Mouse (Mus musculus) E14TG2a.4 (cell line): ENCODE measurements around the gene Abhd16a.
A peak's percentile ranks its signal among the peaks of the same experiment; 100 is the strongest.

Source experiments
- H3K27me3 ChIP-seq: 2 replicates; pipeline ENCODE4 v1.6.1; 2014; ENCODE audit warnings: low read length, control low read depth; ENCODE audit not compliant: insufficient read depth
- H3K36me3 ChIP-seq: 2 replicates; pipeline ENCODE4 v1.6.1; 2014; ENCODE audit warnings: low read length, control low read depth; ENCODE audit not compliant: insufficient read depth
- H3K4me1 ChIP-seq: replicated peaks from 2 replicates; pipeline ENCODE4 v1.6.1; 2014; ENCODE audit warnings: low read depth, low read length, control low read depth
- H3K4me3 ChIP-seq: replicated peaks from 2 replicates; pipeline ENCODE4 v1.5.1; 2014; ENCODE audit warnings: mild to moderate bottlenecking, low read length
- H3K9me3 ChIP-seq: 2 replicates; pipeline ENCODE4 v1.6.1; 2014; ENCODE audit warnings: low read length, control low read depth
- CTCF ChIP-seq: conservative IDR thresholded peaks from 2 replicates; pipeline ENCODE4 v1.5.1; 2014; ENCODE audit warnings: low read length
- NANOG ChIP-seq: IDR thresholded peaks from 2 replicates; pipeline ENCODE4 v1.6.1; 2014; ENCODE audit warnings: borderline replicate concordance, low read length, mixed read lengths
- POU5F1 ChIP-seq: IDR thresholded peaks from 2 replicates; pipeline ENCODE4 v1.6.1; 2014; ENCODE audit warnings: low read length, borderline replicate concordance

The Abhd16a gene

DNA sequence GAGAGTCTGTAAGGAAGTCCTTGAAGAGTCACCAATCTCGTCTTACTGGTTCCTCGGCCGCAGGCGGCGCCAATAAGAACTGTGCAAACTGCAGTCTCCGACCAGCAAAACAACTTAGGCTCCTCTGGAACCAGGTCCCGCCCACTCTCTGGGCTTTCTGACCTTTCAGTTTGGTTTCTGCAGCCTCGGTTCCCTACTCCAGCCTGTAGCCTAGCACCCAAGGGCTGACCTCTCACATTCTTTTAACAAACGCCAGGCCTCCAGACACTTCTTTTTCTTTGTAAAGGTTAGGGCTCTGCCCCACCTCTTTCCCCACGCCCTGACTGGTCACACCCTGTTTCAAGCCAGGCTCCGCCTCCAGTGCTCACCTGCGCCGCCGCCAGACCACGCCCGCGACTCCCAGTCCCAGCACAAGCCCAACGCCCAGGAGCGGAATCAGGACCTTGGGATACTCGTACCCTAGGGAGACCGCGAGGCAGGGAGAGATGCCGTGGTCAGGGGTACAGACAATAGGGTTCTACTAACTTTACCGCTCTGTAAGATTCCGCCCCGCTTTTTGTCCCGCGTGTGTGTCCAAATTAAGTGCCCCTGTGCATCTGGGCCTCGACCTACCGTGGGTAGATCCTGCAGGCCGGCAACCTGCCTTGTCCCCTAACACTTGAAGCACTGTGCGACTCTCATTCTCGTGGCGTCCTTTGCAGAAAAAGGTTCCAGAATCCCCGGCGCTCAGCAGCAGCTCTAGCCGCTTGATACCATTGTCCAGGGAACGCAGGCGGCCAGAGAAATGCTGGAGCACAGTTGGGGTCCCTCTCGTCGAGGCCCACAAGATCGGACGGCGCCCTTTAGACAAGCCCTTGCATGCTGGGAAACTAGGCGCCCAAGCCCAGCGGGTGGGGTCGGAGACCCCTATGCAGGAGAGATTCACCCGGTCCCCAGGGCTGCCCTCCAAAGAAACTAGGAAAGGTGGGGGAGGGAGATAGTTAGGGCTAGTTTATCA is 23.8 kb upstream of the Abhd16a start, which contains the start of gene Ly6g6c:
Gene Ly6g6c, plus strand, starts transcription at position 438 of the 997 bp plus-strand sequence.
- TF ChIP-seq POU5F1 = no peak
- TF ChIP-seq NANOG = no peak
- no peak for TF ChIP-seq CTCF
- H3K4me1 ChIP-seq = peaks cover 89% of the 10 kb centered on the region
- H3K36me3 ChIP-seq = peaks cover 24% of the 10 kb centered on the region
- no peaks in the 10 kb centered on the region for H3K9me3 ChIP-seq
- H3K27me3 ChIP-seq = peaks cover 37% of the 10 kb centered on the region
- H3K4me3 ChIP-seq = peak within 1 kb of the TSS; percentile 76

DNA sequence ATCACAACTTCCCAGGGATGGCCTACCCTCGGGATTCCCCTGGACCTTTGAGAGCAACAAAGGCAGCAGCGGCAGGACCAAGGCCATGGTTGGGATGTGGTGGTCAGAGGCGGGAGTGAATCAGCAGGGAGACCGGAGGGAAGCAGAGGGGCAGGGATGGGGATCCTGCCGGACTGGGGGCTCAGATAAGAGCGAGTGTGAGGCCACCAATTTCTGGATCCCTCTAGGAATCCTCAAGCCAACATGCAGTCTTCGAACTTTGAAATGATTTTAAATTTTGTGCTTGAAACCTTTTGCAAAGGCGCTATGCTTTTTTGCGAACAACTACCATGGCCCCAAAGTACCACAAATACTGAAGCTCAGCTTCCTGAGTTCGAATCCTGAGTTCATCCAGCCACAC is 23.0 kb upstream of the Abhd16a start, which contains the start of gene Mpig6b:
Gene Mpig6b, minus strand, starts transcription at position 101 of the 400 bp plus-strand sequence.
- no peaks in the 10 kb centered on the region for H3K9me3 ChIP-seq
- peaks cover 34% of the 10 kb centered on the region for H3K27me3 ChIP-seq
- TF ChIP-seq NANOG = no peak
- no peak for TF ChIP-seq CTCF
- TF ChIP-seq POU5F1 = no peak
- H3K4me3 ChIP-seq = peak within 1 kb of the TSS; percentile 76
- H3K36me3 ChIP-seq = peaks cover 17% of the 10 kb centered on the region
- H3K4me1 ChIP-seq = peaks cover 89% of the 10 kb centered on the region

- peaks cover 2% of the 10 kb centered on the region for H3K36me3 ChIP-seq
- peaks cover 34% of the 10 kb centered on the region for H3K27me3 ChIP-seq
- no peak overlapping the region for H3K4me3 ChIP-seq
- TF ChIP-seq NANOG (no peak), POU5F1 (no peak), CTCF (no peak)
- no peaks in the 10 kb centered on the region for H3K9me3 ChIP-seq
- peaks cover 85% of the 10 kb centered on the region for H3K4me1 ChIP-seq
Measured at GRCm38 (mm10) chr17:35068213-35068914, 20.7 kb upstream of the Abhd16a start.

- no peaks in the 10 kb centered on the region for H3K36me3 ChIP-seq
- H3K4me3 ChIP-seq = no peak overlapping the region; the same call in 1 of the 2 replicates
- H3K9me3 ChIP-seq = no peaks in the 10 kb centered on the region
- H3K4me1 ChIP-seq = peaks cover 86% of the 10 kb centered on the region
- H3K27me3 ChIP-seq = peaks cover 31% of the 10 kb centered on the region
- TF ChIP-seq NANOG (no peak), CTCF (no peak), POU5F1 (no peak)
Measured at GRCm38 (mm10) chr17:35070556-35071229, 18.4 kb upstream of the Abhd16a start.

DNA sequence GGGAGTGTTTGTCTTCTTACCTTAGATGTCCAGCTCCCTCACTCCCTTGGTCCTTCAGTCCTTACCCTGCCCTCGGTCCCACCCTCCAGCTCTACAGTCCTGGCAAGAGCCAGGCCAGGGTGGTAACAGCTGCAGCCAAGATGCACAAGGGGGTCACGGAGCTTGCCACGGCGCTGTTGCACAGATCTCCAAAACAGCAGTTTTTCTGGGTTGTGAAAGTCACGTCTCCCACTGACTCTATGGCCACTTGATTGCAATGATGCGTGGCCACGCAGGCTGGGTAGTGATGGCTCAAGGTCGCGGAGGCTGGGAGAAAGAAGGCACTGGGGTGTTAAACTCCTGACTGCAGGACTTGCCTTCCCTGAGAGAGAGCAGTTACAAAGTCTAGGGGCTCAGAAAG is 17.6 kb upstream of the Abhd16a start:
- Histone ChIP-seq H3K36me3 (no peaks in the 10 kb centered on the region), H3K4me3 (no peak overlapping the region), H3K27me3 (peaks cover 28% of the 10 kb centered on the region), H3K4me1 (peaks cover 87% of the 10 kb centered on the region), H3K9me3 (no peaks in the 10 kb centered on the region)
- TF ChIP-seq CTCF (no peak), NANOG (no peak), POU5F1 (no peak)

DNA sequence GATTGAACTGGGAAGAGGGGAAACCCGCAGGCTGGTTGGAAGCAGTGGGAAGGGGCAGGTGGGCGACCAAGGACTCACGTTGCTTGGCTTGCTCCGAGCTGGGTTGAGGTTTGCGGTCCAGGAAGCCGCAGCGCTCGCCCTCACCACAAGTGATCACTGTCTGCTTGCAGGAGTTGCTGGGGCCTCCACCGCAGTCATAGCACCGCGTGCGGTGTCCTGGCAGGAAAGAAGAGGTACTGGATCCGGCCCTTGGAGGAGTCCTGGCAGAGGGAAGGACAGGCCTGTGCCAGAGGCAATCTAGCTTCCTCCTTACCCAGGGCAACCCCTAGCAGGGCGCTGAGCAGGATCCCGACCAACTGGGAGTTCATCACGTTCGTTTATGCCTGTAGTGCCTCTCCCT is 15.0 kb upstream of the Abhd16a start:
- no peak for TF ChIP-seq CTCF
- no peak for TF ChIP-seq POU5F1
- TF ChIP-seq NANOG = no peak
- Histone ChIP-seq H3K27me3 (peaks cover 3% of the 10 kb centered on the region; the same call in 1 of the 2 replicates), H3K9me3 (no peaks in the 10 kb centered on the region), H3K4me1 (peaks cover 85% of the 10 kb centered on the region), H3K4me3 (peak overlapping the region; percentile 73), H3K36me3 (0 out of 2 replicates have a peak, but pooled peaks cover 3% of the 10 kb centered on the region)

- H3K4me1 ChIP-seq = peaks cover 84% of the 10 kb centered on the region
- H3K9me3 ChIP-seq = no peaks in the 10 kb centered on the region
- 0 out of 2 replicates have a peak, but pooled peaks cover 3% of the 10 kb centered on the region for H3K36me3 ChIP-seq
- TF ChIP-seq POU5F1 = no peak
- no peak for TF ChIP-seq CTCF
- no peak for TF ChIP-seq NANOG
- H3K27me3 ChIP-seq = no peaks in the 10 kb centered on the region
- peak within 1 kb of the TSS; percentile 78 for H3K4me3 ChIP-seq
Measured at GRCm38 (mm10) chr17:35076507-35077176, 12.4 kb upstream of the Abhd16a start, which contains the start of gene Ly6g6e. Gene Ly6g6e (plus strand): TSS chr17:35076902.
